Mouse (Mus musculus) retina, adult 2 months (tissue): ENCODE results near the gene Spata32.

Experiments
- DNase-seq: peaks from one replicate; pipeline ENCODE4 v3.0.0-alpha.2; 2012; ENCODE audit warnings: low read depth, low spot score

Spata32 gene

GRCm38 (mm10) chr11:103202376-103202775 lies 15.9 kb downstream of the Spata32 start:
- no peak for DNase-seq

- DNase-seq = no peak
These were observed 16.6 kb downstream of the Spata32 start for GRCm38 (mm10) chr11:103201664-103202063.

- no peak for DNase-seq
These were observed 19.1 kb downstream of the Spata32 start for GRCm38 (mm10) chr11:103198911-103199803.

GRCm38 (mm10) chr11:103198339-103198738 lies 19.9 kb downstream of the Spata32 start:
- no peak for DNase-seq

GRCm38 (mm10) chr11:103197340-103197739 lies 20.9 kb downstream of the Spata32 start:
- DNase-seq = no peak

GRCm38 (mm10) chr11:103195656-103196055 lies 22.6 kb downstream of the Spata32 start:
- no peak for DNase-seq

GRCm38 (mm10) chr11:103195236-103195635 lies 23.0 kb downstream of the Spata32 start:
- DNase-seq = no peak

GRCm38 (mm10) chr11:103193825-103194168 lies 24.4 kb downstream of the Spata32 start:
- DNase-seq = no peak

GRCm38 (mm10) chr11:103192956-103193824 lies 25.0 kb downstream of the Spata32 start:
- no peak for DNase-seq

GRCm38 (mm10) chr11:103192230-103192955 lies 25.8 kb downstream of the Spata32 start:
- DNase-seq = no peak

GRCm38 (mm10) chr11:103184891-103185290 lies 33.3 kb downstream of the Spata32 start:
- no peak for DNase-seq

- no peak for DNase-seq
These were observed 36.3 kb downstream of the Spata32 start for GRCm38 (mm10) chr11:103181911-103182310.

- no peak for DNase-seq
These were observed 36.9 kb downstream of the Spata32 start for GRCm38 (mm10) chr11:103181349-103181748.

GRCm38 (mm10) chr11:103180426-103180825 lies 37.8 kb downstream of the Spata32 start:
- no peak for DNase-seq

GRCm38 (mm10) chr11:103178748-103179147 lies 39.5 kb downstream of the Spata32 start:
- DNase-seq = no peak

GRCm38 (mm10) chr11:103177815-103178485 lies 40.3 kb downstream of the Spata32 start:
- DNase-seq = no peak

GRCm38 (mm10) chr11:103177216-103177615 lies 41.0 kb downstream of the Spata32 start:
- no peak for DNase-seq

GRCm38 (mm10) chr11:103176510-103176909 lies 41.7 kb downstream of the Spata32 start:
- DNase-seq = no peak

- DNase-seq = no peak
These were observed 42.4 kb downstream of the Spata32 start for GRCm38 (mm10) chr11:103175688-103176442.

GRCm38 (mm10) chr11:103174891-103175391 lies 43.3 kb downstream of the Spata32 start:
- no peak for DNase-seq
